Mouse (Mus musculus): Measurements from ENCODE around the gene Stx5a.
A peak's percentile ranks its signal among the peaks of the same experiment; 100 is the strongest.

The Stx5a gene

GRCm38 (mm10) chr19:8802130-8802821 lies 61.1 kb downstream of the Stx5a start, which contains the start of gene Zbtb3:
Gene Zbtb3, plus strand, starts transcription at chr19:8802555.
- peak; percentile 97 for DNase-seq (ENCODE audit: low spot score)

- no peak for DNase-seq (ENCODE audit: low spot score)
These were observed 62.1 kb downstream of the Stx5a start for GRCm38 (mm10) chr19:8803204-8803780.

GRCm38 (mm10) chr19:8803879-8804660 lies 62.9 kb downstream of the Stx5a start:
- DNase-seq (ENCODE audit: low spot score): no peak

Data from left cerebral cortex, adult 11 months (tissue).